Mouse (Mus musculus) left cerebral cortex, postnatal 14 days (tissue): ENCODE data around the gene Mknk2. TPM values are rescaled to one million over a fixed set of nuclear protein-coding genes. Genes with fewer than 3 reads are reported as not detected.

Source experiments
- DNase-seq, 2 experiments: peaks; one replicate each; pipeline ENCODE4 v3.0.0; 2021 to 2022; ENCODE audit warnings: low spot score in 2 of 2, mixed read lengths in 1 of 2
- intact Hi-C: fragments of 180-260 bp; cut with DNase I; formaldehyde crosslinking; loops from one replicate; pipeline ENCODE4 v1.15.1; 2025
- total RNA-seq, 2 experiments: library from RNA; stranded (reverse); gene quantifications; 2 replicates each; pipeline ENCODE4 v1.2.3; 2021

Mknk2 gene
- total RNA-seq, 2 experiments from 2014 or later: 38.4 to 46.7 TPM

DNA sequence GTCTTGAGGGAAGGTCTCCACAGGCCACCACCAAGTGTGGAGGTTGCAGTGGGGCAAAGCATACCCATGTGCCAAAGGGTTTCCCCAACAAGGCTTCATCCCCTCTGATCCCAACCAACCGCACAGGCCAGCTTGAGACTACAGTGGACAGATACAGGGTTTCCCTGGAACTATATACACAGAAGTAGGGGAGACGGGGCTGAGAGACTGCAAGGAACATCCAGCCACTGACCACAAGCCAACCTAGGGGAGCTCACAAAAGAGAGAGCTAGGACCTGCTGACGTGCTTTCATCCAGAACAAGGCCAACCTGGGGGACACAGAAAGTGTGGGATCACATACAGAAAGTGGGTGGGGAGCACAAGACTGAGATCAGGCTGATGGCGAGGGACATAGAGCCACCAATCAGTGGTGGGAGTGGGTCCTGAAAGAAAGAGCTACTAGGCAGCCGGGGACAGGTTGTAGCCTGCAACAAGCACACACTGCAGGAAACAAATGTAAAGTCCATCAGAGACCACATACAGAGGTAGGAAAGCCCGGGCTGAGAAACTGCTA, 3.0 kb downstream of the Mknk2 start:
- intact Hi-C loops: loop anchor here (2.0 kb wide), 1 partner anchor 18 kb away; the partner anchor contains the start of gene Btbd2
- no peak for DNase-seq

DNA sequence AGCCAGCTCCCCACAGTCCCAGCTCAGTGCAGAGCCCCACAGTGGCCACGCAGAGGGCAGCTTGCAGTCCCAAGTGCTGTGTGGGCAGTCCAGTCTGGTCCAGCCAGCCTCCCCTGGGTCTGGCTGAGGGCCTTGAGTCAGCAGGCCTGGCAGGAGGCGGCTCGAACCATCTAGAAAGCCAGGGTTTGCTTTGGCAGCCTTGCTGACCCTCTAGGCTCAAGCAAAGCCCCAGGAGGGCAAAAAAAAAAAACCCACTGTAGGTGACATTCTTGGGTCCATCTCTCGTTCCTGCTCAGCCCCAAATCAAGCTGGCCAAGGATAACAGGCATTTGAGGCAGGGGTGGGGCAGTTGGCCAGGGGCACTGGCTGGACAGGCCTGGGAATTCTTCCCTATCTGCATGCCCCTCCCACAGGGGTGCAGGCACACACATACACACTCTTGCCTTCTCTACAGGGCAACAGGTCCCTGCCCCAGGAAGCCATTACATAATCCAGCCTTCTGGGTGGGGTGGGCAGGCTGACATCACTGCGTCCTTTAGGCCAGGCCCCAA, 3.7 kb downstream of the Mknk2 start:
- DNase-seq: no peak
- intact Hi-C loops: loop anchor here (2.0 kb wide), 1 partner anchor 17 kb away; the partner anchor contains the start of gene Btbd2

DNA sequence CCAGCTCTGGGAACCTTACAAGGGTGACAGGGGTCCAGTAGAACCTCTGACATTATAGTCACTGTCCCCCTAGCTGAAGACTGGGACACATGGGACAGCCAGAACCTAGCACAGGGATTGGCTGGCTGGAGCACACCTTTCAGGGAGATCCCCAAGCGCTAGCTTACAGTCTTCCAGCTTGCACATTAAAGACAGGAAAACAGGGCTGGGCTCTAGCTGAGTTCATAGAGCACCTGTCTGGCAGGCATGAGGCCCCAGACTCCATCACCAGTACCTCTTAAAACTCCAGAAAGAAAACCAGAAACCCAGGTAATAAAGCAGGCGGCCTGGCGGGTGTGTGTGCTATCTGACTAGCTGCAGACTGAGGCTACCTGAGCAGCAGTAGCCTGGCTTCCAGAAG, 4.2 kb downstream of the Mknk2 start:
- intact Hi-C loops: loop anchor here (2.0 kb wide), 1 partner anchor 17 kb away; the partner anchor contains the start of gene Btbd2
- no peak for DNase-seq

DNA sequence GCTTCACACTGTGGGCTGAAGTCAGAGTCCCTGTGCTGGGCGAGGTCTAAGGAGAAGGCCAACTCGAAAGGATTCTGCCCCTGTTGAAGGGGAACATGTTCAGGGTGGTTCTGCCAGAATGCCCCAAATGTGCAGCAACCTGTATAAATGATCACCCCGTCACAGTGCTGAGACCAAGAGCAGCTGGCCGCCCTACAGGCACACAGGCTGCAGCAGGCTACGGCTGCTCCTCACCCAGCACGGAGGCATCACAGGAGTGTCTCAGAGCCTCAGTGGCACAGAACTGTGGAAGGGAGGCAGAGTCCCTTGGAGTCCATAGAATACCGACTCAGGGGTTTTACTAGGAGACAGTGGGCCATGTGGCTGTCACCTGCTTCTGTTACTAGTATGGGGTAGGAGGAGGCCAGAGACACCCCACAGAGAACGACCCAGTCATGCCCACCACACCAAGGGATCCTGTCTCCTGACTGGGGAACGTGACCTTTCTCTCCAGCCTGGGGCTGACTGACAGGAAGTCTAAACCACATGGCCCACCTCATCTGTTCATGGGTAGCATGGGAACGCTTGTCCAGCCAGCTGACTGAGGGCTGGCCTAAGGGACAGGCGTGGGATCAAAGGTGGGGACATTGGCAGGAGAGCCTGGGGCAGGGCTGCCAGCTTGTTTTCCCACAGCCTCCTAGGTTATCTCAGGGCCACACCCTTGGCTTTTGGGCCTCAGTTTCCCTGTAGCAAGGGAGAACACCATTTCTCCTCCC, 5.8 kb downstream of the Mknk2 start:
- no peak for DNase-seq
- intact Hi-C loops: no loop called here

DNA sequence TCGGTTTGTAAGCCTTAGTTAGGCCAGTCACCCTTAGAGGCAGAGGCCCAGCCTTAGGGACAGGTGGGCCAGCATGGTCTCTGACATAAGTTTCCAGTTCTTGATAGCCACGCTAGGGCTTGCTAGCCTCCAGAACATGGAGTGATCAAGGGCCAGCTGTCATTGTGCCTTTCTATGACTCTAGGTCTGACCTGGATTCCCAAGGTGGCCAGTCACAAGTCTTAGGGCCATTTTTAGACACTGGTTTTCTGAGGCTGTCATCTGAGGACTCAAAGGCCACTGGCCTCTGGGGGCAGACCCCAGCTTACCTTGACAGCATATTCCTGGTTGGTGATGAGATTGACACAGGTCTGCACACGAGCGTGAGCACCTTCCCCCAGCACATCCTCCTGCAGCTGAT, 6.7 kb downstream of the Mknk2 start:
- no peak for DNase-seq
- intact Hi-C loops: no loop called here

DNA sequence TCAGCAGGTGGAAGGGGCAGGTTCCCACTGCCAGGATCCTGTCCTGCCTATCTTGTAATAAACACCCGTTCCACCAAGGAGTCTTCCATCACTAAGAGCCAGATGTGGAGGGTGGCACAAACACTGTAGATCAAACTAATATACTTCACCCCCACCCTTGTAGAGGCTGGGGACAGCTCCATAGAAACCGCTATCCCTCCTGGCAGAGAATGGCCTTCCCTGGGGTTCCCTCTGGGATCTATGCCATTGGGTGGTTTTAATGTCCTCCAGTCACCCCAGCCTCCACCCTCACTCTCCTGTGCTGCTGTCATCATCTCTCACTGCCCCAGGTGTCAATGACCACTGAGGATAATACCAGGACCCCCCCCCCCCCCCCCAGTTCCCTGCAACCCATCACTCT, 7.4 kb downstream of the Mknk2 start:
- intact Hi-C loops: no loop called here

DNA sequence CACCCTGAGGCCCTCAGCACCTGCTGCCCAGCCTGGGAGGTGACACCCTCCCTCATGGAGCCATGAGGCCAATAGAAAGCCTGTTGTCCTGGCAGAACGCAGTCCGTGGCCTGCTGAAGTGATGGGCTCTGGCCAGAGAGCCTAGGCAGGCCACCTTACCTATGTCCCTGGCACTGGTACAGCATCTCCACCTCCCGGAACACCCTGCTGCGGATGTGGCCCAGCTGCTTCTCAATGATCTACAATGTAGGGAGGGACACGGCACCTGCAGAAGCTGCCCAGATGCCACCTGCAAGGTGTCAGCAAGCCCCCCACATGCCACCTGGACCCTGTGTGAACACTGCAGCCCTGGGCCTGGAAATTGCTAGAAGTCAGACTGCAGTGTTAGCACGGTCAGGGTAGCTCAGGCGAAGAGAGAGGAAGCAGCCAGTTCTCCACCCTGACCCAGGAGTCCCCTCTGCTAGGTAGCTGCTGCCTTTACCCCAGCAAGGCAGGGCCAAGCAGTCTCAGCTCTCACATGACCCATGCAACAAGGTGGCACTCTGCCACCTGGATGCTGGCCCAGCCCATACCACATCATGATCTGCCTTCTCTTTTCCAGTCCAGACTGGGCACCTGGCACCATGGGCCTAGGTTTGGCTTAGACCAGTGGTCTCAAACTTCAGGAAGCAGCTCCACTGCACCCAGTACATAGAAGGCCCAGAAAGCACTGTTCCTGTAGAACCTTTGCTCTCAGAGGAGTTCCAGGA, 8.0 kb downstream of the Mknk2 start:
- no peak for DNase-seq
- intact Hi-C loops: no loop called here

More for the DNA sequence above, 7.4 kb downstream of the Mknk2 start:
- no peak for DNase-seq

DNA sequence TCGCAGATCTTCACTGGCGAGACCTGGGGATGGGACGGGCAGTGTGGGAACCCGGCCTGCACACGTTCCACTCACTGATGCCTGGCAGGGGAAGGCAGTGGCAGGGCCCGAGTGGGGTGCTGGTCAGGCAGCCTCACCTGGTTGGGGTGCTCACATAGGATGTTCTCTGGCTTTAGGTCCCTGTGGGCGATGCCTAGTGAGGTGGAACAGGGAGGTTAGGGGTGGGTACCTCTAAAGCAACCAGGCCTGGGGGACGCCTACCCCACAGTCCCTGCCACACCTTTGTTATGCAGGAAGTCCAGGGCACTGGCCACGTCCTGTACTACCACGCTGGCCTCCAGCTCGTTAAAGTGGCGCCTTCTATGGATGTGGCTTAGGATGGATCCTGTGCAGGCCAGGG, 8.9 kb downstream of the Mknk2 start:
- no peak for DNase-seq
- intact Hi-C loops: no loop called here

DNA sequence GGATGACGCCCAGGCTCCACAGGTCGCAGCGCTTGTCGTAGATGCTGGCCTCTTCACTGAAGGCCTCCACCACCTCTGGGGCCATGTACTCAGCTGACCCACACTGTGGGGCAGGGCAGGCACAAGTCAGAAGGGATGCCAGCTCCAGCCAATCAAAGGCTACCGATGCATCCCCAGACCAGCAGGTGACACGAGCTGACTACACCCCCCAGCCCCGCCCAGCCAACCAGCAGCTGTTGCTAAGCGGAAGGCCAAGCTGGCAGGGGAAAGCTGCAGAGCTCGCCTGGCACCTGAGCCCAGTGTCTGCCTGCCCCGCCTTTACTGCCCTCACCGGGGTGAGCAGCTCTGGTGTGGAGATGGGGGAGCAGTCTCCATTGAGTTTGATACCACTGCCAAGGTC, 9.3 kb downstream of the Mknk2 start:
- DNase-seq: no peak
- intact Hi-C loops: no loop called here

DNA sequence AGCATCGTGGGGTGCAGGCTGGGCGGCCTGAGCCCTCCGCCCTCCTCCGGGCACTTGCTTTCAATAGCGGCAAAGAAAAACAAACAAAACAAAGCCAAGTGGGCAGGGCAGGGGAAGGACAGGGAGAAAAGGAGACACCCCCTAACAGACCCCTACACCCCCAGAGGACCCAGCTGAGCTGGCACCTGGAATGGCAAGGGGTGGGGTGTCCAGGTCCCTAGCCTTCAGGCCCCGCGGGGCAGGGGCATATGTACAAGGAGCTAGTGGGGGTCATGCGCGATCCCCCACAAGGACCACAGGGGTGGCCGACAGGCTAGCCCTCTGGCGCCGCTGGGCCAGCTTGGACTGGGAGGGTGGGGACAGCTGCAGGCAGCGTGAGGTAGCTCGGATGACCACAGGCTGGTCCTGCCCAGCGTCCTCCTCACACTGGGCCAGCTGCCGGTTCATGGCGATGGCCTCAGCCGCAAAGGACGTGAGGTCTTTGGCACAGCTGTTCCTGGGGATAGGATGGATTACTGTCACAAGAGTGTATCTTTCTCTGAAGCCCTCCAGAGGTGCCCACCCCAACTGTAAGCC, 11.0 kb downstream of the Mknk2 start:
- intact Hi-C loops: no loop called here
- DNase-seq: no peak

DNA sequence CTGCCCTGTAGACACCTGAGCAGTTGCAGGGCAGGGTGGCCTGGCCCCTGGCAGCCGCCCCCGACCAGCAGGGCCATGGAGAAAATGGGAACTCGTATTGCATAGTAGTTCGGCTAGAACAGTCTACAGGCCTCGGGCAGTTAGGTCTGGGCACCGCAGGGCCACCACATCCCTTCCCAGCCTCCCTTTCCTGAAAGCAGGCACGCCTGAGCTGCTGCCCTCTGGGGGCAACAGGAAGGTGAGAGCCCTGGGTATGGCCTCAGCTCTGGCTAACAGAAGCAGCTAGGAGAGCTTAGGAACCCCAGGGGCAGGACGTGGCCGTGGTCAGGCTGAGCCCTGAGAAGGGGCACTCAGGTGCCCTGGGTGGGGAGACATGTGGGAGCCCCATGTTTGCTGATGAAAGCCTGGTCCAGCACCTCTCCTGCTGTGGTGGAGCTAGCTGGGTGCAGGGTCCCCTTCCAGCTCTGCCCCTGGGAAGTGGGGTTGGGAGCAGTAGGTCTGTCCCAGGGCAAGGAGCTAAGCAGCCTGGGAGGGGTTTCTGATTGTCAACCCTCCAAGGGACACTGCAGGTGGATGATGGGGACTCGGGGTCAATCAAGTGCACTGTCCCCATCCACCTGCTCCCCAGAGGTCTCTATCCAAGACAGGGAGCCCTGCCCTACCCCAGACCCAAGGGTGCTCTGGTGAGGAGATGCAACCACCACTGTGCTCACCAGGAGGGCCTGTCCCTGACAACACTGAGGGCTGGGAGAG, 11.8 kb downstream of the Mknk2 start:
- intact Hi-C loops: no loop called here
- no peak for DNase-seq

DNA sequence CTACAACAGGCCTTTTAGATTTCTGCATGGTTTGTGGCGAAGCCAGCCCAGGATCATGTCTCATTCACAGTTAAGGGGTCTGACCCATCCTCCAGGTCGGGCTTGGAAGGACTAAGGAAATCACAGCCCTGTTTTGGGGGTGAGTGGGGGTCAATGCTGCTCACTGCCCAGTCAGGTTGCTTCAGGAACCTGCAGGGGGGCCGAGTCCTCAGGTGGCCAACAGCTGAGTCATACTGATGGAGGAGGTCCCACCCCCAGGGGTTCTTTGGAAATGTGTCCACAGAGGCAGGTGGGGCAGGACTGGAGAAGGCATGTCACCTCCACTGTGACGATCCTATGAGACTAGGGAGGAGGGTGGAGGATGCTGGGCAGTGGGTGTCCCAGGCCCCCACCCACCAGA, 12.5 kb downstream of the Mknk2 start:
- intact Hi-C loops: no loop called here
- no peak for DNase-seq

DNA sequence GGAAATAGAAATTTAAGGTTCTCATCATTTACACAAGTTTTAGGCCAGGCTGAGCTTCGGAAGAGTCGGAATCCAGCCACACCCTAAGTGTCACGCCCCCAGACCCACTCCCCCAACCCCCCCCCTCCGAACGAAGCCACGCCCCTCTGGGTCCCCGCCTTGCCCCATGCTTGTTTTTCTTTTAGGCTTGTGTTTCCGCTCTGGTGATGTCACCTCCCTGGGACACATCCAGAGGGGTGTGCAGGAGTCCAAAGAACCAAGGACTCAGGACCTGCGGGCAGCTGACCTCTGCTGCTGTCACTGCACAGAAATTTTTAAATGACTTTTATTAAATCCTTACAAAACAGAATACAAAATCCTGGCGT, 12.9 kb downstream of the Mknk2 start:
- intact Hi-C loops: no loop called here
- no peak for DNase-seq

DNA sequence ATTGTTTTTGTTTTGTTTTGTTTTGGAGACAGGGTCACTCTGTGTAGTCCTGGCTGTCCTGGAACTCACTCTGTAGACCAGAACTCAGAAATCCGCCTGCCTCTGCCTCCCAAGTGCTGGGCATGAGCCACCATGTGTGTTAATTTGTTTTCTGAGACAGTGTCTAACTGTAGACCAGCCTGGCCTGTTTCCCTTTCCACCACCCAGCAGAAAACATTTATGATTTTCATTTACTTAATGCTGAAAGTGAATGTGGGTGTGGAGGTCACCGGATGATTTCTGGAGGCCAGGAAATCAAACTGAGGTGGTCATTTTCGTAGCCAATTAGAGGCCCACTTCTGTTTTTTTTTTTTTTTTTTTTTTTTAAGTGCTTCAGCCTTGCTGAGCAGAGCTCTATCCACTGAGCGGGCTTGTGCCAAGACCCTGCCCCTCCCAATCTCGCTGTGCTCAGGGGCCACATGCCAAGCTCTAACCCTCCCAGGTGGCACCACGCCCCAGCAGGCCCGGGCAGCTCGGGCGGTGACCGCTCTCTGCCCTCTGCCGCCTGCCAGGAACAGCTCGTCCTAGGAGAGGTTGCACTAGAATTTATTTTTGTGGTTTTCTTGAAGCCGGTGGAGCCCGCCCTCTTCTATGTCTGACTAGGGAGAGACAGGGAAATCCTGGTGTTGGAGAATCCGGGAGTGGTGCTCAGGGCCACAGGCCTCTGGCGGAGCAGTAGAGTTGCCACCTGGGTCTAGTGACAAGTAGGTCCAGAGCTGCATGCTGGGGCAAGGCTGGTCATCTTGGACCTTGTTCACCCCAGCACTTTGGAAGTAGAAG, 13.5 kb downstream of the Mknk2 start:
- intact Hi-C loops: no loop called here
- DNase-seq: peak; percentile 39 to 77

DNA sequence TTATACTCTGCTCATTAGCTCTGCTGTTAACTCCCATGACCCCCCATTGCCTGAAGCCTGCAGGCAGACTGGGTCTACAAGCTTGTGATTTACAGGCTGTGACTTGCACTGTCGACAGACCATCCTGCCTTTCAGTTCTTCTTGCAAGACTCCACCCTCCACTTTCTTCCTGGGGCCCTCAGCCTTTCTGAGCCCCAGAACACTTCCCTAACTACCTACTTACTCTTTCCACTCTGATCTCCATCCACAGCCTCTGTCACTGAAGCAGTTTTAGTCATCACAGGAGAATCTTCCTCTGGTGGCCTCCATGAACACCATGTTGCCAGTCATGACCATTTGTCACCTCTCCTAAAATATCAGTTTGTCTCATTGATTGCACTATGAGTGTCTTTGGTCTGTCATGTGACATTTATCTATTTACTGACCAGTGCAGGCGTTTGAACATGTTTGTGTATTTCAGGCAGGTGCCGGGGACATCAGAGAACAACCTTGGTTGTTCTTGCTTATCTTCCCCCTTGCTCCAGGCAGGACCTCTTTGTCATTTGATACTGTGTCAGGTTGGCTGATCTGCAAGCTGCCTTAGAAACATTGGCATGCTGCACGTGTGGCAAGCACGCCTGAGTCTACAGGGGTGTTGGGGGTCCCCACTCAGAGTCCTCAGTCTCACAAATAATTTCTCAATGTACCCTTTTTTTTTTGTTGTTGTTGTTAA, 14.3 kb downstream of the Mknk2 start:
- intact Hi-C loops: no loop called here
- DNase-seq: no peak

DNA sequence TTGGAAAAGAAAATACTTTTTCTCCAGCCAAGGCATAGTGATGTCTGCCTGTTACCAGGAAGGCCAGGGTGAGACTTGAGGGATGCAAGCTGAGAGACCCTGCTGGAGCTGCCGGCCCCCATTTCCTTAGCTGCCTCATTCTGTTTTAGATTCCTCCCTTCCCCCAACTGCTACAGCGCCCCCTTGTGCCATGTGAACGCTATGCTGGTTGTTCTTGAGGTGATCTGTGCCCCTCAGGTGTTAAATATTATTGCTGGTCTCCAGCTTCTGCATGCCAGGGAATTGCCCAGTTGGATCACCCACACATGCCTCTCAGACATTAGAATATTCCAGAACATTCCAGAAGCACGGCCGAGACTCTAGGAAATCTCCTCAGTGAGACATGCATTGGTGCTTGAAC, 16.8 kb downstream of the Mknk2 start:
- intact Hi-C loops: no loop called here
- no peak for DNase-seq

DNA sequence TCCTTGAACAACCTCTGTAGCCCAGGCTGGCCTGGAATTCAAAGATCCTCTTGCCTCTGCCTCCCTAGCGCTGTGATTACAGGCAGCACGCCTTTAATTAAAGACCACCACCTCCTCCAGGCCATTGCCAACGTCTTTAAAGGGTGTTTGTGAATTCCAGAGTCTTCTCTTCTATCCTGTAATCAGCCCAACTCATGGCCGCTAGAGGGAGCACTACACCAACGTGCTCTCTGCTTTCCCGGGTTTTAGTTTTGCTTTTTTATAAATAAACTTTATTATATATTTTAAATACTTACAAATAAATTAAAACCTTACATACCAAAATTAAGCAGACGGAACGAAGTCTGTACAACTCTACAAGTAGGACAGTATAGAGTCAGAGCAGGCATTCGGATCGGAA, 18.7 kb downstream of the Mknk2 start:
- intact Hi-C loops: loop anchor here (1.0 kb wide), 1 partner anchor 25 kb away; no protein-coding TSS in a partner anchor
- DNase-seq: peak; percentile 75 to 86

DNA sequence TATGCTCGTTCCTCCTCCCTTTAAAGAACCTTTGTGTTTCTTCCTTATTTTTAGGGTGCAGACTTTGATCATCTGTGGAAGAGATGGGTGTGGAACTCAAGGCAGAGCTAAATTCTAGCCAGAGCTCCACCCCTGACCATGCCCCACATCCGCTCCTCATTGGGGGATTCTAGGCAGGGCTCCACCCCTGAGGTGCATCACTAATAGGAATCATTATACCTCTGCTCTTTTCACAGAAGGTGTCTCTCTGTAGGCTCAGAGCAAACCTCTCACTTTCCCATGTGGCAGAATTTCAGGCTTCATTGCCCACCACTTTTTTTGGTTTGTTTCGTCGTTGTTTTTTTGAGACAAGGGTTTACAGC, 19.1 kb downstream of the Mknk2 start:
- intact Hi-C loops: loop anchor here (1.0 kb wide), 1 partner anchor 25 kb away; no protein-coding TSS in a partner anchor
- DNase-seq: no peak
